Mouse (Mus musculus) intestine, embryonic 14.5 days (tissue): ENCODE results near the gene Usp39. TPM values are rescaled to one million over a fixed set of nuclear protein-coding genes. Genes with fewer than 3 reads are reported as not detected.
A peak's percentile ranks its signal among the peaks of the same experiment; 100 is the strongest.

ENCODE experiments used
- ATAC-seq: fragments of 200-750 bp; cut with Nextera tagmentation; replicated peaks from 2 replicates; pipeline ENCODE4 v1.8.0; 2017; ENCODE audit warnings: low read depth, moderate number of reproducible peaks, moderate TSS enrichment, moderate library complexity; ENCODE audit not compliant: low FRiP score, low TSS enrichment
- DNase-seq: peaks from one replicate; pipeline ENCODE4 v3.0.0-alpha.2; 2018; ENCODE audit warnings: low spot score
- H3K27ac ChIP-seq: fragments of 300-500 bp; sonication (generic); 2 replicates; pipeline ENCODE4 v1.5.1; 2014; ENCODE audit warnings: low read depth, mild to moderate bottlenecking, control low read depth
- H3K27me3 ChIP-seq: fragments of 300-500 bp; sonication (generic); replicated peaks from 2 replicates; pipeline ENCODE4 v1.6.1; 2014; ENCODE audit warnings: low read length, control low read depth; ENCODE audit not compliant: control insufficient read depth, insufficient read depth
- H3K36me3 ChIP-seq: fragments of 300-500 bp; sonication (generic); 2 replicates; pipeline ENCODE4 v1.6.1; 2014; ENCODE audit warnings: low read length, control low read depth; ENCODE audit not compliant: control insufficient read depth, insufficient read depth
- H3K4me1 ChIP-seq: fragments of 300-500 bp; sonication (generic); replicated peaks from 2 replicates; pipeline ENCODE4 v1.6.1; 2014; ENCODE audit warnings: low read length, control low read depth, mixed read lengths; ENCODE audit not compliant: control insufficient read depth, insufficient read depth
- H3K4me2 ChIP-seq: fragments of 300-500 bp; sonication (generic); 2 replicates; pipeline ENCODE4 v1.6.1; 2014; ENCODE audit warnings: low read length
- H3K4me3 ChIP-seq: fragments of 300-500 bp; sonication (generic); 2 replicates; pipeline ENCODE4 v1.5.1; 2014; ENCODE audit warnings: low read depth, low read length, control low read depth, mixed read lengths
- H3K9ac ChIP-seq: fragments of 300-500 bp; sonication (generic); 2 replicates; pipeline ENCODE4 v1.6.1; 2014; ENCODE audit warnings: mild to moderate bottlenecking, low read length
- H3K9me3 ChIP-seq: fragments of 300-500 bp; sonication (generic); 2 replicates; pipeline ENCODE4 v1.6.1; 2016; ENCODE audit warnings: low read length, control low read depth; ENCODE audit not compliant: control insufficient read depth
- WGBS: fragments of 180-500 bp; shearing (Covaris S2); extraction: QIAGEN DNeasy Blood & Tissue Kit; methylation state at CpG from one replicate; pipeline ENCODE4 v1.1.7; 2014; 5-methylcytosine and 5-hydroxymethylcytosine counted together
- polyA plus RNA-seq: library from polyadenylated mRNA; unstranded; fragments of >200 nt; fragmentation: Nextera tagmentation; extraction: Ambion mirVana; gene quantifications from 2 replicates; pipeline ENCODE4 v1.2.1, GENCODE M21; 2014

Usp39 gene
- polyA plus RNA-seq, 1 experiment from 2014 or later: 56.2 TPM

DNA sequence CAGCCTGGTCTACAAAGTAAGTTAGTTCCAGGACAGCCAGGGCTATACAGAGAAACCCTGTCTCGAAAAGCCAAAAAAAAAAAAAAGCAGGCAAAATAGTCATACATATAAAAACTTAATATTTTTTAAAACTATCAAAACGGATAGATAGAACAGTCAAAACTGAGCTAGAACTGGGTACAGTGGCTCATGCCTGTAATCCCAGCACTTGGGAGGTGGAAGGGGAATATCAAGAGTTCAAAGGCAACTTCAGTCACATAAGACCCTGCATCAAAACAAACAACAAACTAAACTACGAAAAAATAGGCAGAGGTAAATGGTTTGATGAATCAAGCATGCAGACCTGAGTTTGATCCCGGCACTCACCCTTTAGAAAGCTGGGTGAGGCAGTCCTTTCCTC is 14.9 kb downstream of the Usp39 start:
- no peak overlapping the region for H3K27ac ChIP-seq
- 86% methylated on average over 4 of the region's 4 CpGs for WGBS
- no peak overlapping the region for H3K4me3 ChIP-seq
- peaks cover 91% of the 10 kb centered on the region for H3K36me3 ChIP-seq
- no peaks in the 10 kb centered on the region for H3K27me3 ChIP-seq
- no peaks in the 10 kb centered on the region for H3K4me1 ChIP-seq
- H3K9me3 ChIP-seq: no peaks in the 10 kb centered on the region
- H3K9ac ChIP-seq: no peak overlapping the region
- DNase-seq (no peak), ATAC-seq (no peak)
- H3K4me2 ChIP-seq: no peak overlapping the region

DNA sequence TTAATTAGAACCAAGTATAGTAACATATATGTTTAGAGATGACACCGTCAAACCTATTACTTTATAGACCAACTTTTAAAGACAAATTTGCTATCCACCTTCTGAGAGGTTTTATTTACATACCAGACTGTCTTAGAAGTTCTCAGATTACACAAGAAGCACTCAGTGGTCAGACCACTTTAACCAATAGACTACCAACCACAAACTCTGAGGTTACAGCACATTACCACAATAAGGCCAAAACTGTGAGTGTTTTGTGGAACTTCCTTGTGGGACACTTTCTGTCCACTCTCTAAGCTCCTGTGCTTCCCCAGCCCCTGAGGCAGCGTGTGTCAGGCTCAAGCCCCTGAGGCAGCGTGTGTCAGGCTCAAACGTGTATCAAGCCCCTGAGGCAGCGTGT is 16.0 kb downstream of the Usp39 start:
- no peaks in the 10 kb centered on the region for H3K9me3 ChIP-seq
- no peak overlapping the region for H3K9ac ChIP-seq
- no peak for ATAC-seq
- no peaks in the 10 kb centered on the region for H3K27me3 ChIP-seq
- no peak overlapping the region for H3K4me3 ChIP-seq
- no peaks in the 10 kb centered on the region for H3K4me1 ChIP-seq
- 82% methylated on average over 5 of the region's 5 CpGs for WGBS
- H3K27ac ChIP-seq: no peak overlapping the region
- peaks cover 95% of the 10 kb centered on the region for H3K36me3 ChIP-seq
- no peak for DNase-seq
- H3K4me2 ChIP-seq: no peak overlapping the region

DNA sequence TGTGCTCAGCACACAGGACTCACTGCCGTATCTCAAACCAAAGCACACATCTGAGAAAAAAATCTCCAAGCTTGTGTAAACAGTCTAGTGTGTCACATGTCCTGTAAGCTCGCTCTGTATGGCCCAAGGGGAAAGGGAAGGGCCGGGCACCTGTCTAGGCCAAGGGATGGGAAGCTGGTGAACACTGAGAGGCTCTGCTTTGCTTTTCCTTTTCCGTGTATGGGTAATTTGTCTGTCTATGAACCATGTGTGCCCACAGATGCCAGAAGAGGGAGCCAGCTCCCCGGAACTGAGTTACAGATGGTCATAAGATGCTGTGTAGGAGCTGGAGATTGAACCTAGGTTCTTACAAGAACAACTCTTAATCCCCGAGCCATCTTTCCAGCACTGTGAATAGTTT is 18.7 kb downstream of the Usp39 start:
- DNase-seq (no peak), ATAC-seq (peak; percentile 58; the same call in 1 of the 2 replicates)
- Histone ChIP-seq H3K4me3 (no peak overlapping the region), H3K4me1 (no peaks in the 10 kb centered on the region), H3K9ac (no peak overlapping the region), H3K36me3 (peaks cover 97% of the 10 kb centered on the region), H3K27ac (no peak overlapping the region), H3K27me3 (no peaks in the 10 kb centered on the region), H3K9me3 (no peaks in the 10 kb centered on the region), H3K4me2 (no peak overlapping the region)
- WGBS: 66% methylated on average over 6 of the region's 6 CpGs

DNA sequence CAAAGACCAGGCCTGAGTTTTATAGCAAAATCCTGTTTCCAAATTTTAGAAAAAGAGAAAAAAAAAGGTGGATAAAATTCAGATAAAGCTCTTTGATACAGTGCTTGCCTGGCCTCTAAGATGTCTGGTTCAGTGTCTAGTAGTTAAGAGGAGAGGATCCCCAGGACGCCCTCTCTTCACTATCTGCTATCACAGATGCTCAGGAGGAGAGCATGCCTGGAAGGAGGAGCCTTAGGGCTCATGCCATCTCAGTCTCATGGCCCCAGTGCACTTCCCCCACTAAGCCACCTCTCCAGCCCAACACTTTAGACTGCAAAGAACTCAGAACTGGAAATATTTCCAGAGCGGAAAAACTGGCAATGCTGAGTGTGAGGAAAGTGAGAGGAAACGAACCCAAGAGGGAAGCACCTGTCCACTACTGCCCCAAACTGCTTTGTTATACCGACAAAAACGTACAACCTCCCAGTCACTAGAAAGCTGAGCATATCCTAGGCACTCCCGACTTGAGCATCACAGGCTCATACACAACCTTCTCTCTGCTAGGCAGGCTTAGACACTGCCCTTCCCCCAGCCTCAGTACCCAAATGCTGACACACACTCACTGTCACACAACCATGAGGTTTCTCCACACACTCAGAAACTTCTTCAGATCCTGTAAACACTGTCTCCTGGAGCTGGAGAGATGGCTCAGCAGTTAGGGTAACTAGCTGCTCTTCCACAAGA is 21.0 kb downstream of the Usp39 start:
- no peak overlapping the region for H3K9ac ChIP-seq
- H3K4me2 ChIP-seq: no peak overlapping the region
- no peaks in the 10 kb centered on the region for H3K27me3 ChIP-seq
- H3K4me1 ChIP-seq: no peaks in the 10 kb centered on the region
- WGBS: 91% methylated on average over 6 of the region's 6 CpGs
- ATAC-seq (no peak), DNase-seq (no peak)
- peaks cover 97% of the 10 kb centered on the region for H3K36me3 ChIP-seq
- no peak overlapping the region for H3K4me3 ChIP-seq
- no peak overlapping the region for H3K27ac ChIP-seq
- H3K9me3 ChIP-seq: no peaks in the 10 kb centered on the region

DNA sequence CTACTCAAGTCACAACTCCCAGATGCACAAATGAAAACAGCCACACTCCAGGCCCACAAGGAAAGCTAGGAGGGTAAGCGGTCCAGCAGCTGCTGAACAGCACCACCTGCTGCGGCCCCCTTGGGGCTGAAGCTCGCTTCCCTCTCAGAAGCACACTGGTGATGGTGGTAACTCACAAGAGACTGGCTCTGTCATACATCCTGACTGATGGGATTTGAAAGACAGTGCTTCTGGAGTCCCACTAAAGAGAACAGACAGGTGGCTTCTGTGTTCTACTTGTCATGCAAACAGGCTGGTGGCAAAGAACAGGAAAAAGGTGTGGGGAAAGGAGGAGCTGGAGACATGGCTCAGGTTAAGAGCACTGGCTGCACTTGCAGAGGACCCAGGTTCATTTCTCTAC is 22.0 kb downstream of the Usp39 start:
- H3K9ac ChIP-seq: no peak overlapping the region
- no peak for DNase-seq
- ATAC-seq: no peak
- WGBS: 95% methylated on average over 3 of the region's 3 CpGs
- no peak overlapping the region for H3K27ac ChIP-seq
- no peak overlapping the region for H3K4me3 ChIP-seq
- no peaks in the 10 kb centered on the region for H3K4me1 ChIP-seq
- no peaks in the 10 kb centered on the region for H3K9me3 ChIP-seq
- no peaks in the 10 kb centered on the region for H3K27me3 ChIP-seq
- no peak overlapping the region for H3K4me2 ChIP-seq
- H3K36me3 ChIP-seq: peaks cover 96% of the 10 kb centered on the region

DNA sequence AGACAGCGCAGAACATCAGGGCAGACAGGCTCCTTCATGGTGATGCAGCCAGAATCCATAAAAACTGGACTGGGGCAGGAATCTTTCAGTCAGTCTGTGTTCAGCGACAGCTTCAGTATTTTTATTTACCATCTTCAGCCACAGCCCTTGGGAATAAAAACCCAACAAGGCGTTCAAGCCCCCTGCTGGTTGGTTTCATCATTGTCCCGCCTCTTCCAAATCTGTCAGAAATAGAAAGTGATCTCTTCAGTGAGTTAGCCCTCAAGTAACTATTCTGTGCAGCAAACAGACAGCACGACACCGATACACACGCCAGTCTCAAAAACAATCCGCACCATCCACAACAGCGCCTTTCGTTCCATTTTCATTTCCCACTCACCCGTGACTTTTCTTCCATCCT is 26.0 kb downstream of the Usp39 start:
- Histone ChIP-seq H3K27me3 (no peaks in the 10 kb centered on the region), H3K9me3 (no peaks in the 10 kb centered on the region), H3K4me2 (no peak overlapping the region), H3K4me3 (no peak overlapping the region), H3K9ac (no peak overlapping the region), H3K4me1 (no peaks in the 10 kb centered on the region), H3K27ac (no peak overlapping the region), H3K36me3 (peaks cover 82% of the 10 kb centered on the region)
- 80% methylated on average over 11 of the region's 11 CpGs for WGBS
- DNase-seq: peak; percentile 77
- no peak for ATAC-seq

DNA sequence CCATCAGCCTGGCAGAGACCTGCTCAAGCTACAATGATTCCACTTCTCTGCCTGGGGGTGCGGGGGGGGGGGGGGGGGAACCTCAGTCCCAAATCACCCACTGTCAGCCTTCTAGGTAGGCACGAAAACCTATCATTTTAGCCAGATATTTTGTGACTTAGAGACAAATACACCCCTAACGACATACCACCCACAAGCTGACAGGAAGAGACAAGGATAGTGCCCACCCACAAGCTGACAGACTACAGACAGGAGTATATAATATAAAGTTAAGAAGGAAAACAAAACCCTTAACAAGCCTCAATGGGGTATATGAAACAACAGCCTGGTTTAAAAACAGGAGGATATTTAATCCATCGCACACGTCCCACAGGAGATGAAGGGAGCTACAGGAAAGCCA is 26.5 kb downstream of the Usp39 start:
- ATAC-seq: no peak
- Histone ChIP-seq H3K27ac (no peak overlapping the region), H3K9me3 (no peaks in the 10 kb centered on the region), H3K4me3 (no peak overlapping the region), H3K9ac (no peak overlapping the region), H3K4me2 (no peak overlapping the region), H3K27me3 (no peaks in the 10 kb centered on the region), H3K36me3 (peaks cover 76% of the 10 kb centered on the region), H3K4me1 (no peaks in the 10 kb centered on the region)
- no peak for DNase-seq
- WGBS: 92% methylated on average over 5 of the region's 5 CpGs

DNA sequence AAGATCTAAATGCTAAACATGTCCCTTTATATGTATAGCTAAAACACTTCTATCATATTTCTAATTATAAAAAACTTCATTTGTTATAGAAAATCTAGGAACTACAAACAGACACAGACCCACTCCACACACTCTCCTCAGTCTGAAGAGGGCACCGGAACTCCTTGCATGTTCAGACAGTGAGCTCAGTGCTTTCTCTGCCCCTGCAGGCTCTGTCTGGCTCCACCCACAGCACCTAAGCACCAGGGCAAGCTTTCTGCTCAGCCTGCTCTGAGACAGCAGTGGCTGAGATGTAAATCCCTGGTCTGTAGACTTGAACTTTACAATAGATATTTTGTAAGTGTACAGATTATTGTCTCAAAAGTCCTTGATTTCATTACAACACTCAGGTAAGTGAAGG is 28.9 kb downstream of the Usp39 start:
- Histone ChIP-seq H3K4me2 (no peak overlapping the region), H3K9ac (no peak overlapping the region), H3K36me3 (peaks cover 57% of the 10 kb centered on the region), H3K27me3 (no peaks in the 10 kb centered on the region), H3K4me3 (no peak overlapping the region), H3K4me1 (no peaks in the 10 kb centered on the region), H3K9me3 (no peaks in the 10 kb centered on the region), H3K27ac (no peak overlapping the region)
- DNase-seq (no peak), ATAC-seq (no peak)
- 57% methylated on average over 1 of the region's 1 CpGs for WGBS

DNA sequence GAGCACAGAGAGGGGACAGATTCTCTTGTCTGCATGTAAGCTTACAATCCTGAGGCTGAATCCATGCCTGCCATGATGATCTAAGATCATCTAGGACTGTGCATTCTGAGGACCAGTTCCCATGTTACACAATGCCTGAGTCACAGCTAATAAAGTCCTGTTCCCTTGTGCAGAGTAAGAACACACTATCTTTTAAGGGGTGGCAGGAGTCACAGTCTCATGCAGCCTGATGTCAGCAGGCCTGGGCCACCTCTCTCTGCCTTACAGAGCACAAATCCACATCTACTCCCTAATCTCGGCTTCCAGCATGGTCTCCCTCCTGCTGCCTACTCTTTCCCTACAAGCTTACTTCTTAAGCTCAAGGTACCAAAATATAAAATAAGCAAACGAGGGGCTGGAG is 29.6 kb downstream of the Usp39 start:
- Histone ChIP-seq H3K36me3 (peaks cover 51% of the 10 kb centered on the region), H3K4me1 (no peaks in the 10 kb centered on the region), H3K27ac (no peak overlapping the region), H3K9me3 (no peaks in the 10 kb centered on the region), H3K27me3 (no peaks in the 10 kb centered on the region), H3K4me2 (no peak overlapping the region), H3K4me3 (no peak overlapping the region), H3K9ac (no peak overlapping the region)
- DNase-seq (no peak), ATAC-seq (no peak)
- 91% methylated on average over 2 of the region's 2 CpGs for WGBS
